Mouse (Mus musculus): ENCODE measurements around the gene Mfsd6l. TPM values are rescaled to one million over a fixed set of nuclear protein-coding genes. Genes with fewer than 3 reads are reported as not detected.

The Mfsd6l gene
- polyA plus RNA-seq, 1 experiment from 2014 or later, result not detected

GRCm38 (mm10) chr11:68565032-68565429, 9.0 kb downstream of the Mfsd6l start:
- ATAC-seq, result no peak
- Histone ChIP-seq H3K9ac (replicated peaks; ENCODE audit: low read depth, low read length) (no peak overlapping the region), H3K4me2 (ENCODE audit: low read length) (no peak overlapping the region), H3K4me3 (replicated peaks; ENCODE audit: low read length) (no peak overlapping the region), H3K36me3 (ENCODE audit: control insufficient read depth, insufficient read depth) (no peaks in the 10 kb centered on the region), H3K27me3 (replicated peaks; ENCODE audit: control insufficient read depth, insufficient read depth, low read length) (0 out of 2 replicates have a peak, but pooled peaks cover 5% of the 10 kb centered on the region), H3K4me1 (replicated peaks; ENCODE audit: control insufficient read depth, insufficient read depth, low read length) (peaks cover 6% of the 10 kb centered on the region), H3K27ac (ENCODE audit: low read length) (no peak overlapping the region), H3K9me3 (ENCODE audit: control insufficient read depth, low read length) (no peaks in the 10 kb centered on the region)
- 84% methylated on average over 3 of the region's 3 CpGs for WGBS

- peaks cover 6% of the 10 kb centered on the region for H3K4me1 ChIP-seq (replicated peaks; ENCODE audit: control insufficient read depth, insufficient read depth, low read length)
- 0 out of 2 replicates have a peak, but pooled peaks cover 5% of the 10 kb centered on the region for H3K27me3 ChIP-seq (replicated peaks; ENCODE audit: control insufficient read depth, insufficient read depth, low read length)
- peak overlapping the region; percentile 39 for H3K4me3 ChIP-seq (replicated peaks; ENCODE audit: low read length)
- ATAC-seq, result peak; percentile 83
- no peaks in the 10 kb centered on the region for H3K9me3 ChIP-seq (ENCODE audit: control insufficient read depth, low read length)
- H3K27ac ChIP-seq (ENCODE audit: low read length), result no peak overlapping the region
- H3K9ac ChIP-seq (replicated peaks; ENCODE audit: low read depth, low read length), result peak overlapping the region; percentile 44; the same call in 1 of the 2 replicates
- H3K4me2 ChIP-seq (ENCODE audit: low read length), result peak overlapping the region; percentile 71
- WGBS, result 15% methylated on average over 17 of the region's 17 CpGs
- H3K36me3 ChIP-seq (ENCODE audit: control insufficient read depth, insufficient read depth), result no peaks in the 10 kb centered on the region
Observed at GRCm38 (mm10) chr11:68566447-68567059, 10.6 kb downstream of the Mfsd6l start.

DNA sequence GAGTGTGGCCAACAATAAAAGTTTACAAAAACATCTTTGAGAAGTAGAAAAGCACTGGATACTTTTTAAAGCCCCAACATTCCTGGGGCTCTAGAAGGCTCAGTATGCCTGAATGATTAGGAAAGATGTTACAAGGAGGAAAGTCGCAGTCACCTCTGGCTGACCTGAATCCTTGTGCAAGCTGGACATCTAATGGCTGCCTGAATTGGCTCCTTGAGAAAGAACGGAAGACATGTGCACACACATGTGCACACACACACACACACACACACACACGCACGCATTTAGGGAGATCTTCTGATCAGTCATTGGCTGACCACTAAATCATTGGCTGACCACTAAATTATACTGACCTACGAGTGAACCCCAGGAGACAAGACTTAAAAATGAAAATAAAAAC, 14.9 kb downstream of the Mfsd6l start:
- H3K4me2 ChIP-seq (ENCODE audit: low read length), result no peak overlapping the region
- 91% methylated on average over 5 of the region's 5 CpGs for WGBS
- H3K9me3 ChIP-seq (ENCODE audit: control insufficient read depth, low read length), result no peaks in the 10 kb centered on the region
- no peak overlapping the region for H3K4me3 ChIP-seq (replicated peaks; ENCODE audit: low read length)
- no peak overlapping the region for H3K9ac ChIP-seq (replicated peaks; ENCODE audit: low read depth, low read length)
- H3K36me3 ChIP-seq (ENCODE audit: control insufficient read depth, insufficient read depth), result no peaks in the 10 kb centered on the region
- no peak overlapping the region for H3K27ac ChIP-seq (ENCODE audit: low read length)
- H3K4me1 ChIP-seq (replicated peaks; ENCODE audit: control insufficient read depth, insufficient read depth, low read length), result peaks cover 6% of the 10 kb centered on the region
- 0 out of 2 replicates have a peak, but pooled peaks cover 5% of the 10 kb centered on the region for H3K27me3 ChIP-seq (replicated peaks; ENCODE audit: control insufficient read depth, insufficient read depth, low read length)
- ATAC-seq, result no peak

GRCm38 (mm10) chr11:68577076-68577475, 21.1 kb downstream of the Mfsd6l start:
- H3K9me3 ChIP-seq (ENCODE audit: control insufficient read depth, low read length), result no peaks in the 10 kb centered on the region
- H3K27ac ChIP-seq (ENCODE audit: low read length), result no peak overlapping the region
- no peak overlapping the region for H3K9ac ChIP-seq (replicated peaks; ENCODE audit: low read depth, low read length)
- no peaks in the 10 kb centered on the region for H3K27me3 ChIP-seq (replicated peaks; ENCODE audit: control insufficient read depth, insufficient read depth, low read length)
- no peak overlapping the region for H3K4me2 ChIP-seq (ENCODE audit: low read length)
- H3K4me3 ChIP-seq (replicated peaks; ENCODE audit: low read length), result no peak overlapping the region
- no peak for ATAC-seq
- 84% methylated on average over 1 of the region's 1 CpGs for WGBS
- no peaks in the 10 kb centered on the region for H3K36me3 ChIP-seq (ENCODE audit: control insufficient read depth, insufficient read depth)
- peaks cover 18% of the 10 kb centered on the region for H3K4me1 ChIP-seq (replicated peaks; ENCODE audit: control insufficient read depth, insufficient read depth, low read length)

GRCm38 (mm10) chr11:68579462-68579881, 23.5 kb downstream of the Mfsd6l start:
- Histone ChIP-seq H3K4me2 (ENCODE audit: low read length) (peak overlapping the region; percentile 13; the same call in 1 of the 2 replicates), H3K36me3 (ENCODE audit: control insufficient read depth, insufficient read depth) (no peaks in the 10 kb centered on the region), H3K9me3 (ENCODE audit: control insufficient read depth, low read length) (no peaks in the 10 kb centered on the region), H3K9ac (replicated peaks; ENCODE audit: low read depth, low read length) (peak overlapping the region; percentile 48; the same call in 1 of the 2 replicates), H3K27ac (ENCODE audit: low read length) (peak overlapping the region; percentile 60), H3K27me3 (replicated peaks; ENCODE audit: control insufficient read depth, insufficient read depth, low read length) (no peaks in the 10 kb centered on the region), H3K4me1 (replicated peaks; ENCODE audit: control insufficient read depth, insufficient read depth, low read length) (peaks cover 23% of the 10 kb centered on the region), H3K4me3 (replicated peaks; ENCODE audit: low read length) (no peak overlapping the region)
- WGBS, result 13% methylated on average over 9 of the region's 9 CpGs
- ATAC-seq, result peak; percentile 37; the same call in 1 of the 2 replicates

DNA sequence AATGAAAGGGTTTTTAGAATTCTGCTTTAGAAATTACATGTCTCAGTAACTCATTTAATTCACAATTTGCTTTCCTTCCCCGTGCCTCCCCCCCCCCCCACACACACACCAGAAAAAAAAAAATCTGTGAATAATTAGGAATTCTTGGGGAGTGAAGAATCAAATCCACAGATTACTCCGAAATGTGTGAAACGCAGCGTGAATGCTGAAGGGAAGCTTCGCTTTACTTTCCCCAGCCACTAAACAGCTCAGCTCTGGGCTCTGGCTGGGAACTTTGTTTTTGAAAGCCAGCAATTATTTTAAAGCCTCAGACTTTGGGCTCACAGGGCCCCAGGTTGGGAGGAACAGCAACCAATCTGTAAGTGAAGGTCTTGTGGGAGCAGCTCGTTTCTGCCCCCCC, 24.6 kb downstream of the Mfsd6l start:
- Histone ChIP-seq H3K36me3 (ENCODE audit: control insufficient read depth, insufficient read depth) (no peaks in the 10 kb centered on the region), H3K4me1 (replicated peaks; ENCODE audit: control insufficient read depth, insufficient read depth, low read length) (peaks cover 23% of the 10 kb centered on the region), H3K4me3 (replicated peaks; ENCODE audit: low read length) (no peak overlapping the region), H3K27ac (ENCODE audit: low read length) (peak overlapping the region; percentile 31; the same call in 1 of the 2 replicates), H3K4me2 (ENCODE audit: low read length) (no peak overlapping the region), H3K27me3 (replicated peaks; ENCODE audit: control insufficient read depth, insufficient read depth, low read length) (no peaks in the 10 kb centered on the region), H3K9ac (replicated peaks; ENCODE audit: low read depth, low read length) (no peak overlapping the region), H3K9me3 (ENCODE audit: control insufficient read depth, low read length) (no peaks in the 10 kb centered on the region)
- ATAC-seq, result peak; percentile 32; the same call in 1 of the 2 replicates
- 12% methylated on average over 6 of the region's 6 CpGs for WGBS

DNA sequence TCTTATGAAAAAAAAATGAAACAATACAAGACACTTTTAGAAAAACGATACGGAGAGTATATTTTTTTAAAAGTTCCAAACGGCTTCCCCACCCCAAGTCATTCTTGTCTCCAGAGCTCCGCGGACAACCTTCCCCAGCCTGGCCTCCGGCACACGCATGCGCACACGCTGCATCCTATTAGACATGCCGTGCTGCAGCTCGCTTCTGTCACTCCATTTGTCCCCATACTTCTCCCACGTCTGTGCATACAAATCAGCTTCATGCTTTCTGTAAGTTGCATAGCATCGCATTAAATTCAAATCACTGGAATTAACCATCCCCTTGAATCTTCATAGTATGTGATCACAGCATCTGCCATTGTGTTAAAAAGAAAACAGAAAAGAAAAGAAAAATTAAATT, 27.2 kb downstream of the Mfsd6l start:
- Histone ChIP-seq H3K36me3 (ENCODE audit: control insufficient read depth, insufficient read depth) (no peaks in the 10 kb centered on the region), H3K9ac (replicated peaks; ENCODE audit: low read depth, low read length) (no peak overlapping the region), H3K9me3 (ENCODE audit: control insufficient read depth, low read length) (no peaks in the 10 kb centered on the region), H3K27ac (ENCODE audit: low read length) (peak overlapping the region; percentile 25; the same call in 1 of the 2 replicates), H3K4me1 (replicated peaks; ENCODE audit: control insufficient read depth, insufficient read depth, low read length) (peaks cover 23% of the 10 kb centered on the region), H3K27me3 (replicated peaks; ENCODE audit: control insufficient read depth, insufficient read depth, low read length) (no peaks in the 10 kb centered on the region), H3K4me2 (ENCODE audit: low read length) (no peak overlapping the region), H3K4me3 (replicated peaks; ENCODE audit: low read length) (no peak overlapping the region)
- ATAC-seq, result peak; percentile 79
- 57% methylated on average over 13 of the region's 13 CpGs for WGBS

DNA sequence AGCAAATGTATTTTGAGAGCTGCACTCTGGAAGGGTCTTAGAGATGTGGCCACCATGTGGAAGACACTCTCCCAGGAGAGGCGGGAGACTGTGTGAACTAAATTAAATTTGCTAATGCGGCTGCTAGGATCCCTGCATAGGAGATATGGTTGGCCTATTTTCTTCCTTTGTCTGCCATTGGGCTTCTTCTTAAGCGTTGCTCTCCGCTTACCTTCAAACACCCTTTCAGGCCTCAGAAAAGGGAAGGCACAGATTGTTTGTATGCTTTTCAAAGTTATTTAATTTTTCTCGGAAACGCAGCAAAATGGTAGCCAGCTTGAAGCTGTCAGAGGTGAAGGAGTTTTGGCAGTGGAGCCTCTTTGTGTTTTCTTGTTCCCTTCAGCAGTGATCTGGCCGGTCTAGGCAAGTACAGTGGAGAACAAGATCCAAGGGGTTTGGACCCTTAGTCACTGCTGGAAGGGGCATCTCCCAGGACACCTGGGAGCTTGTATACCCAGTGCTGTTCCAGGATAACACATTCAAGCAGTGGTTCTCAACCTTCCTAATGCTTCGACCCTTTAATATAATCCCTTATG, 28.0 kb downstream of the Mfsd6l start:
- Histone ChIP-seq H3K27ac (ENCODE audit: low read length) (peak overlapping the region; percentile 73), H3K4me1 (replicated peaks; ENCODE audit: control insufficient read depth, insufficient read depth, low read length) (peaks cover 23% of the 10 kb centered on the region), H3K27me3 (replicated peaks; ENCODE audit: control insufficient read depth, insufficient read depth, low read length) (no peaks in the 10 kb centered on the region), H3K36me3 (ENCODE audit: control insufficient read depth, insufficient read depth) (no peaks in the 10 kb centered on the region), H3K9ac (replicated peaks; ENCODE audit: low read depth, low read length) (no peak overlapping the region), H3K4me2 (ENCODE audit: low read length) (no peak overlapping the region), H3K9me3 (ENCODE audit: control insufficient read depth, low read length) (no peaks in the 10 kb centered on the region), H3K4me3 (replicated peaks; ENCODE audit: low read length) (no peak overlapping the region)
- no peak for ATAC-seq
- WGBS, result 49% methylated on average over 8 of the region's 8 CpGs

DNA sequence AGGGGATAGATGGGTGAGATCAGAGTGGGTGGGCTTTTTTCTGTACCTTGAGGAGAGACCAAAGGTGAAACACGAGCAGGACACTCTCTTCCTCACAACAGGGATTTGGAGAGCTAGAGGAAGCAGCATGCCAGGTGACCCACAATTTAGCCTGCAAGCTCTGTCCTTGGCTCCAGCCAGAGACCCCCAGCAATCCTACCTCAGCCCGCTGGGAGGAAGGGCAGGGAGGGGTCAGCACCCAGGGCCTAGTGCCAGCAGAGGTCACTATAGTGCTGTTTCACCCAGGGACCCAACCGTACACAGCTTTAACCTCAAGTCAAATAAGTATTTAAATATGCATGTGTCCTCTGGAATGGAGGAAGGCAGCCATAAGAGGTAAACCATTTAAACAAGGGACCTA, 29.9 kb downstream of the Mfsd6l start:
- WGBS, result 24% methylated on average over 3 of the region's 3 CpGs
- Histone ChIP-seq H3K4me3 (replicated peaks; ENCODE audit: low read length) (no peak overlapping the region), H3K27me3 (replicated peaks; ENCODE audit: control insufficient read depth, insufficient read depth, low read length) (no peaks in the 10 kb centered on the region), H3K4me1 (replicated peaks; ENCODE audit: control insufficient read depth, insufficient read depth, low read length) (peaks cover 8% of the 10 kb centered on the region), H3K9ac (replicated peaks; ENCODE audit: low read depth, low read length) (no peak overlapping the region), H3K9me3 (ENCODE audit: control insufficient read depth, low read length) (no peaks in the 10 kb centered on the region), H3K36me3 (ENCODE audit: control insufficient read depth, insufficient read depth) (no peaks in the 10 kb centered on the region), H3K27ac (ENCODE audit: low read length) (no peak overlapping the region), H3K4me2 (ENCODE audit: low read length) (no peak overlapping the region)
- no peak for ATAC-seq
